33 mouse cellular contexts compared by ENCODE assay signal in genomic region chr9:96004455-96004854, GRCm38 (mm10). TPM values are rescaled to one million over a fixed set of nuclear protein-coding genes. Genes with fewer than 3 reads are reported as not detected.
DNase-seq lines count a peak whose midpoint lies in the region; ATAC-seq and TF ChIP-seq lines count a peak whose summit lies in the region.
"Had no signal": no experiment of that assay in that cellular context is flagged by ENCODE, and none has a peak within 500 bp of the region (broad histone marks: within the 10 kb centered on the region; RNA-seq: fewer than 3 reads in every experiment).

No protein-coding gene starts in this region.

- no peak overlapping the region for H3K9ac ChIP-seq in intestine, embryonic 16.5 days (ENCODE audit: low read depth, low read length)
- no peak overlapping the region for H3K9ac ChIP-seq in intestine, postnatal 0 days (ENCODE audit: low read depth, low read length)
- H3K9ac ChIP-seq in stomach, embryonic 15.5 days = no peak overlapping the region
- no peak overlapping the region for H3K9ac ChIP-seq in midbrain, postnatal 0 days (replicated peaks; ENCODE audit: low read length, poor library complexity, severe bottlenecking)
- H3K9ac ChIP-seq: embryonic facial prominence, embryonic 13.5 days; forebrain, embryonic 12.5 days; heart, embryonic 15.5 days; hindbrain, embryonic 13.5 days; kidney, embryonic 15.5 days; limb, embryonic 15.5 days; liver, embryonic 13.5 days; neural tube, embryonic 15.5 days had no signal

- H3K4me1 ChIP-seq in intestine, embryonic 16.5 days (ENCODE audit: control insufficient read depth, insufficient read depth, low read length) = no peaks in the 10 kb centered on the region
- H3K4me1 ChIP-seq in intestine, postnatal 0 days (replicated peaks; ENCODE audit: control insufficient read depth, insufficient read depth, low read length) = no peaks in the 10 kb centered on the region
- no peaks in the 10 kb centered on the region for H3K4me1 ChIP-seq in stomach, embryonic 15.5 days
- no peaks in the 10 kb centered on the region for H3K4me1 ChIP-seq in midbrain, postnatal 0 days (ENCODE audit: insufficient read depth, low read length)
- H3K4me1 ChIP-seq: embryonic facial prominence, embryonic 13.5 days; forebrain, embryonic 12.5 days; heart, embryonic 10.5 days; heart, embryonic 15.5 days; hindbrain, embryonic 13.5 days; kidney, embryonic 15.5 days; limb, embryonic 10.5 days; limb, embryonic 15.5 days; liver, embryonic 13.5 days; neural tube, embryonic 15.5 days had no signal

- DNase-seq in urinary bladder, postnatal 25 days (ENCODE audit: low spot score) = peak; percentile 7
- no peak for DNase-seq in right cerebral cortex, postnatal 36 days (ENCODE audit: low spot score in 2 of 2)
- no peak for DNase-seq in midbrain, postnatal 0 days (ENCODE audit: low spot score)
- no peak for DNase-seq in left cerebral cortex, adult 8-10 months (ENCODE audit: low spot score in 2 of 2)
- DNase-seq: B cell, adult 2 months; cerebellum, adult 18-20 months; cerebellum, postnatal 10 days; gastrocnemius, postnatal 25 days; heart, adult 11 months; kidney, adult 11 months; kidney, postnatal 25 days; layer of hippocampus, postnatal 36 days; liver, embryonic 13.5 days; lung, adult 18-20 months; midbrain, embryonic 14.5 days; retina, postnatal 1 day; right cerebral cortex, postnatal 14 days had no signal

- no peak overlapping the region for H3K27ac ChIP-seq in intestine, embryonic 16.5 days (ENCODE audit: low read length)
- no peak overlapping the region for H3K27ac ChIP-seq in intestine, postnatal 0 days (ENCODE audit: low read depth, low read length)
- peak overlapping the region; percentile 21; the same call in 1 of the 2 replicates for H3K27ac ChIP-seq in stomach, embryonic 15.5 days
- H3K27ac ChIP-seq in midbrain, postnatal 0 days (ENCODE audit: low read depth, low read length) = no peak overlapping the region
- H3K27ac ChIP-seq: embryonic facial prominence, embryonic 13.5 days; forebrain, embryonic 12.5 days; heart, embryonic 10.5 days; heart, embryonic 15.5 days; hindbrain, embryonic 13.5 days; kidney, embryonic 15.5 days; layer of hippocampus, adult 2 months; limb, embryonic 10.5 days; limb, embryonic 15.5 days; liver, embryonic 13.5 days; neural tube, embryonic 15.5 days had no signal

- no peaks in the 10 kb centered on the region for H3K27me3 ChIP-seq in intestine, embryonic 16.5 days (replicated peaks; ENCODE audit: control insufficient read depth, insufficient read depth, low read length)
- no peaks in the 10 kb centered on the region for H3K27me3 ChIP-seq in intestine, postnatal 0 days (replicated peaks; ENCODE audit: control insufficient read depth, insufficient read depth, low read length)
- H3K27me3 ChIP-seq in stomach, embryonic 15.5 days (replicated peaks) = no peaks in the 10 kb centered on the region
- H3K27me3 ChIP-seq in midbrain, postnatal 0 days (ENCODE audit: insufficient read depth, low read length) = no peaks in the 10 kb centered on the region
- H3K27me3 ChIP-seq: embryonic facial prominence, embryonic 13.5 days; forebrain, embryonic 12.5 days; heart, embryonic 15.5 days; hindbrain, embryonic 13.5 days; kidney, embryonic 15.5 days; limb, embryonic 15.5 days; liver, embryonic 13.5 days; neural tube, embryonic 15.5 days had no signal

- no peak overlapping the region for H3K4me3 ChIP-seq in intestine, embryonic 16.5 days (ENCODE audit: low read length)
- H3K4me3 ChIP-seq in intestine, postnatal 0 days (ENCODE audit: low read depth, low read length) = no peak overlapping the region
- H3K4me3 ChIP-seq in stomach, embryonic 15.5 days (replicated peaks) = no peak overlapping the region
- H3K4me3 ChIP-seq in midbrain, postnatal 0 days (ENCODE audit: low read depth, low read length) = no peak overlapping the region
- H3K4me3 ChIP-seq: embryonic facial prominence, embryonic 13.5 days; erythroblast, embryonic 14.5 days; forebrain, embryonic 12.5 days; heart, embryonic 10.5 days; heart, embryonic 15.5 days; hindbrain, embryonic 13.5 days; kidney, embryonic 15.5 days; layer of hippocampus, adult 2 months; limb, embryonic 10.5 days; limb, embryonic 15.5 days; liver, embryonic 13.5 days; neural tube, embryonic 15.5 days had no signal

- no peaks in the 10 kb centered on the region for H3K9me3 ChIP-seq in intestine, embryonic 16.5 days (ENCODE audit: control insufficient read depth, low read length)
- H3K9me3 ChIP-seq in intestine, postnatal 0 days (ENCODE audit: control insufficient read depth) = no peaks in the 10 kb centered on the region
- no peaks in the 10 kb centered on the region for H3K9me3 ChIP-seq in stomach, embryonic 15.5 days
- no peaks in the 10 kb centered on the region for H3K9me3 ChIP-seq in midbrain, postnatal 0 days (ENCODE audit: low read length)
- H3K9me3 ChIP-seq: embryonic facial prominence, embryonic 13.5 days; forebrain, embryonic 12.5 days; heart, embryonic 10.5 days; heart, embryonic 15.5 days; hindbrain, embryonic 13.5 days; kidney, embryonic 15.5 days; limb, embryonic 10.5 days; limb, embryonic 15.5 days; liver, embryonic 13.5 days; neural tube, embryonic 15.5 days had no signal

- TF ChIP-seq CTCF in intestine, postnatal 0 days (IDR thresholded peaks at IDR 0.05; ENCODE audit: low read depth) = no peak
- TF ChIP-seq CTCF in midbrain, postnatal 0 days (IDR thresholded peaks at IDR 0.05) = no peak

- H3K4me2 ChIP-seq in intestine, embryonic 16.5 days (ENCODE audit: low read depth, low read length) = no peak overlapping the region
- no peak overlapping the region for H3K4me2 ChIP-seq in intestine, postnatal 0 days (replicated peaks; ENCODE audit: low read depth)
- H3K4me2 ChIP-seq in stomach, embryonic 15.5 days = no peak overlapping the region
- H3K4me2 ChIP-seq in midbrain, postnatal 0 days (ENCODE audit: low read depth, low read length, poor library complexity, severe bottlenecking) = no peak overlapping the region
- H3K4me2 ChIP-seq: embryonic facial prominence, embryonic 13.5 days; forebrain, embryonic 12.5 days; heart, embryonic 15.5 days; hindbrain, embryonic 13.5 days; kidney, embryonic 15.5 days; limb, embryonic 15.5 days; liver, embryonic 13.5 days; neural tube, embryonic 15.5 days had no signal

- peaks cover 2% of the 10 kb centered on the region; the same call in 1 of the 2 replicates for H3K36me3 ChIP-seq in intestine, embryonic 16.5 days (ENCODE audit: control insufficient read depth, insufficient read depth, low read length)
- peaks cover 76% of the 10 kb centered on the region for H3K36me3 ChIP-seq in intestine, postnatal 0 days (ENCODE audit: control insufficient read depth, insufficient read depth)
- H3K36me3 ChIP-seq in stomach, embryonic 15.5 days = peaks cover 10% of the 10 kb centered on the region
- peaks cover 44% of the 10 kb centered on the region for H3K36me3 ChIP-seq in midbrain, postnatal 0 days (ENCODE audit: insufficient read depth, low read length)

- WGBS in intestine, embryonic 16.5 days = 80% methylated on average over 7 of the region's 7 CpGs
- WGBS in intestine, postnatal 0 days = 73% methylated on average over 7 of the region's 7 CpGs
- WGBS in stomach, embryonic 15.5 days = 81% methylated on average over 7 of the region's 7 CpGs
- whole genome bisulfite sequencing in midbrain, postnatal 0 days = 91% methylated on average over 7 of the region's 7 CpGs

- peak; percentile 60 for ATAC-seq in intestine, embryonic 16.5 days
- ATAC-seq in intestine, postnatal 0 days = no peak
- 0 out of 2 replicates have a peak, but pooled peaks have one; percentile 25 for ATAC-seq in erythroblast, adult 5-6 weeks (replicated peaks; ENCODE audit: low FRiP score, poor library complexity, severe bottlenecking)
- ATAC-seq in stomach, embryonic 15.5 days (ENCODE audit: insufficient read depth, low FRiP score, low read depth) = peak; percentile 60; the same call in 1 of the 2 replicates
- ATAC-seq in midbrain, postnatal 0 days (ENCODE audit: low FRiP score) = no peak
- ATAC-seq: lung, postnatal 0 days had no signal

RNA-seq across cellular contexts. Expression of gene Xrn1, which starts 49.9 kb away (rescaled TPM):
- polyA plus RNA-seq in intestine, embryonic 16.5 days (2015; fragmentation: Nextera tagmentation; extraction: Ambion mirVana) = 10.1 and 11.3 TPM in 2 replicates
- 7.4 and 10.0 TPM in 2 replicates for polyA plus RNA-seq in intestine, postnatal 0 days (2015; fragmentation: Nextera tagmentation; extraction: Ambion mirVana)
- 32.2 and 54.2 TPM in 2 replicates for total RNA-seq in erythroblast, adult 5-6 weeks (2015; ENCODE audit: low replicate concordance)
- total RNA-seq in erythroblast, adult 5-6 weeks (2017; ENCODE audit: low replicate concordance) = 42.4 and 46.8 TPM in 2 replicates
- polyA plus RNA-seq in stomach, embryonic 15.5 days (2015; fragmentation: Nextera tagmentation; extraction: Ambion mirVana) = 14.8 and 15.3 TPM in 2 replicates
- 18.4 and 25.1 TPM in 2 replicates for total RNA-seq in midbrain, postnatal 0 days (2014; rRNA removed)
- 12.2 and 15.7 TPM in 2 replicates for polyA plus RNA-seq in midbrain, postnatal 0 days (2015; fragmentation: Nextera tagmentation; extraction: Ambion mirVana)
- total RNA-seq in left cerebral cortex, adult 8-10 months (2022) = 10 to 100 TPM; 24.3 to 29.1 (median 26.8) TPM

Comparison
In these comparisons a context has a peak if more than half of its experiments do, and no peak if none do; other contexts are left out.
1. ATAC-seq: peak in intestine, embryonic 16.5 days (single experiment), erythroblast, adult 5-6 weeks (single experiment) and stomach, embryonic 15.5 days (single experiment); none in intestine, postnatal 0 days (single experiment) and midbrain, postnatal 0 days (single experiment).